Mouse (Mus musculus): ENCODE data around the gene Mdm2.

The Mdm2 gene

GRCm38 (mm10) chr10:117666947-117667630, 43.5 kb downstream of the Mdm2 start:
- no peak for DNase-seq

GRCm38 (mm10) chr10:117666361-117666760, 44.2 kb downstream of the Mdm2 start:
- no peak for DNase-seq

- no peak for DNase-seq
Measured at GRCm38 (mm10) chr10:117665376-117666275, 44.9 kb downstream of the Mdm2 start.

- no peak for DNase-seq
Measured at GRCm38 (mm10) chr10:117664926-117665209, 45.7 kb downstream of the Mdm2 start.

- DNase-seq: no peak
Measured at GRCm38 (mm10) chr10:117664208-117664925, 46.2 kb downstream of the Mdm2 start.

- DNase-seq: no peak
Measured at GRCm38 (mm10) chr10:117663865-117664200, 46.7 kb downstream of the Mdm2 start.

GRCm38 (mm10) chr10:117663056-117663864, 47.3 kb downstream of the Mdm2 start:
- DNase-seq: no peak

GRCm38 (mm10) chr10:117662316-117663055, 48.1 kb downstream of the Mdm2 start:
- DNase-seq: no peak

GRCm38 (mm10) chr10:117659819-117660218, 50.7 kb downstream of the Mdm2 start:
- no peak for DNase-seq

GRCm38 (mm10) chr10:117659430-117659813, 51.1 kb downstream of the Mdm2 start:
- DNase-seq: no peak

GRCm38 (mm10) chr10:117658522-117659429, 51.8 kb downstream of the Mdm2 start:
- DNase-seq: no peak

GRCm38 (mm10) chr10:117657659-117658306, 52.8 kb downstream of the Mdm2 start:
- no peak for DNase-seq

GRCm38 (mm10) chr10:117656985-117657658, 53.4 kb downstream of the Mdm2 start:
- DNase-seq: no peak

- no peak for DNase-seq
Measured at GRCm38 (mm10) chr10:117656662-117656962, 53.9 kb downstream of the Mdm2 start.

GRCm38 (mm10) chr10:117655908-117656661, 54.5 kb downstream of the Mdm2 start:
- no peak for DNase-seq

GRCm38 (mm10) chr10:117655460-117655859, 55.1 kb downstream of the Mdm2 start:
- no peak for DNase-seq

GRCm38 (mm10) chr10:117654576-117655123, 55.9 kb downstream of the Mdm2 start:
- no peak for DNase-seq

- DNase-seq: no peak
Measured at GRCm38 (mm10) chr10:117653779-117654173, 56.8 kb downstream of the Mdm2 start.
